Mouse (Mus musculus) megakaryocyte, adult 5-6 weeks (primary cell): ENCODE measurements at regions not wholly inside any gene's neighbourhood (a gene's known extent, or its start where the extent isn't known, plus 50 kb on each side); places are given as distances from the start of the nearest gene placed in this dataset.
"Not testable (repeated sequence)": the region's sequence is repeated elsewhere in the genome, so short reads cannot be mapped to it uniquely, and the experiment has no call there.

Experiments used
- ATAC-seq: 2 replicates; pipeline ENCODE4 v1.8.0; 2016; ENCODE audit warnings: mild to moderate bottlenecking, inconsistent platforms; ENCODE audit not compliant: poor library complexity, severe bottlenecking

- no peak for ATAC-seq
These were observed 328.3 kb upstream of the Nox3 start for GRCm38 (mm10) chr17:4024384-4024783.

GRCm38 (mm10) chr17:4029202-4029601, 333.1 kb upstream of the Nox3 start:
- no peak for ATAC-seq

GRCm38 (mm10) chr17:4034816-4035360, 338.8 kb upstream of the Nox3 start:
- no peak for ATAC-seq

DNA sequence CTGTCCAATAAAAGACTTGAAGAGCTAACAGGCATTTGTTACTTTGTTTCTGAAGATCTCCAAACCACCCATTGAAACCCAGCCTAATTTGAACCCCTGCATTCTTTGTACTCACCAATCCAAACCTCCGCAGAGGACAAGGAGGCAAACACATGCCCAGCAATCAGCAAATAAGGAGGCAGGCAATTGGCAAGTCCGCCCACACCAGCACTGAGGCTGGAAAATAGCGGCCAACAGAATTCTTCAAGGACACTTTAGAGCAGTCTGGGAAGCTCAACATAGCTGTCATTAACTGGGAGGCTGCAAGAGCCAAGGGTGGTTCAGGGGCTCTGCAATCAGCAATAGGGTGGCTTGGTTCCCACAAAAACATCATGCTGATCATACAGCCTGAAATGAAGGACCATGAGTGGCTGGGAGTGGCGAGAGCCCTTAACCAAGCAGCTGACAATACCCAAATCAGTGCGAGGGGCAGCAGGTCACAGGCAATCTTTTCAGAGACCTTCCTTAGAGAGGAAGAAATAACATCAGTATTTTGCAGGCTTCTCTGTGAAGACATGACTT, 344.1 kb upstream of the Nox3 start:
- ATAC-seq, result no peak

GRCm38 (mm10) chr17:4060186-4060585, 364.1 kb upstream of the Nox3 start:
- not testable (repeated sequence) for ATAC-seq

DNA sequence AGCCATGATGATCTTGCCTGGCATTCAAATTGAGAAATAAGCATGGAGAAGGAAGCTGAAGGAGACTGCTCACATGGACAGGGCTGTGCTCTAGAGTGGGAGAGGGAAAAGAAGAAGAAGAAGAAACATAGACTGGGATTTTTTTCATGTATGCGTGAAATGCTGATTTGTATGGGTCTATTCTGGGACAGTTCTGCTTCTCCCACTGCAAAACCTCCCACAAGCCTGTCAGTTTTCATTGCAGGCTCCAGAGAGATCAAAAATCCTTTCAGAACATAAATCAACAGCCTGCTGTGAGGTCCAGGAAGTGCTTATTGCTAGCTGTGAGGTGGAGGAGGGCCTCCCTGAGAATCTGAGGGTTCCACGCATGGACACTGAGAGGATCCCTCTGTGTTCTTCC, 377.3 kb upstream of the Nox3 start:
- ATAC-seq, result no peak

DNA sequence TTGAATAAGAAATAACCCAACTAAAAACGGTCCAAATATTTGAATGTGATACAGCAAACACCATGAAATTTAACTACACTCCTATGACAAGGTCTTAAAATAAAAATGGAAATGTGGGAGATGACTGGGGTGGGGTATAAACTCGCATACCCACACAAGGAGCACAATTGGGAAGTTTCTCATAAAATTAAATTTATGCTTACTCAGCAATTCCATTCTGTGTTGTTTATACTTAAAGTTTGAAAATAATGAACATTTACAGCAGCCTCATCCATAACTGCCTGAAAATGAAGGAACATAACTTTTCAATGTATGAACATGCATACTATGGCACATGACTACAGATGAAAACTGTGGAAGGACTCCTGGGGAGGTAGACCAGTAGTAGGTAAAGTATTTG, 384.5 kb upstream of the Nox3 start:
- ATAC-seq, result no peak

DNA sequence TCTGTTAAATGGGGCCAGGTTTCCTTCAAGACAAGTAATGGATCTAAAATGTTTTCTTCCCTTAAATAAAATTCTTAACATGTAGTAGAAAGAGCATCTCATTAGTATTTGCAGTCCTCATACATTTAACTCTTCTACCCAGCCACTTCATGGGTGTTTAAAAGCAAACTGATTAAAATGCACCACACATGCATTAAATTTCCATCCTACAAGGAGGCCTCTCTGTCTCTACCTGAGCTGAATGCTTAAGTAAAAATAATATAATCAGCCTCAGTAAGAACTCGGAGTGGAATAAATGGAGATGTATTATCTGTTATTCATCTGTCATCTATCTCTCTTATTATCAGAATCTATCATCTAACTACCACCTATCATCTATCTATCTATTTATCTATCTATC, 398.6 kb upstream of the Nox3 start:
- no peak for ATAC-seq

DNA sequence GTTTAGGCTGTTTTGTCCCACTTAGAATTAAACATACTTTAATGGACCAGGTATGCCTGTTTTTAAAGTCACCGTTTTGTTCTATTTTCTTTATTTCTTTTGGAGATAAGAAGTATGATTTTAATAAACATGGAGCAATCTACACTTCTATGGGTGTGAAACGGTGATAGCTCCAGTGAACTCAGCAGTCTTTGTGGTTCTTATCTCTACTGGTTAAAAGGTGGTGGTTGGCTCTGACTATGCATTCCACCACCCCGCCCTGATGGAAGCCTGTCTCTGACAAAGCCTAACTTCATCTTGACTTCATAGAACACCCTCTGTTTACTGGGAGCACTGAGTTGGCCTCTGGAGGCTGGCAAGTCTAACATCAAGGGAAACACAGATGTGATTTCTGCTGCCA, 407.3 kb upstream of the Nox3 start:
- ATAC-seq, result no peak

GRCm38 (mm10) chr17:4109263-4109662, 413.2 kb upstream of the Nox3 start:
- ATAC-seq, result no peak

GRCm38 (mm10) chr17:4113021-4113420, 417.0 kb upstream of the Nox3 start:
- ATAC-seq, result no peak

DNA sequence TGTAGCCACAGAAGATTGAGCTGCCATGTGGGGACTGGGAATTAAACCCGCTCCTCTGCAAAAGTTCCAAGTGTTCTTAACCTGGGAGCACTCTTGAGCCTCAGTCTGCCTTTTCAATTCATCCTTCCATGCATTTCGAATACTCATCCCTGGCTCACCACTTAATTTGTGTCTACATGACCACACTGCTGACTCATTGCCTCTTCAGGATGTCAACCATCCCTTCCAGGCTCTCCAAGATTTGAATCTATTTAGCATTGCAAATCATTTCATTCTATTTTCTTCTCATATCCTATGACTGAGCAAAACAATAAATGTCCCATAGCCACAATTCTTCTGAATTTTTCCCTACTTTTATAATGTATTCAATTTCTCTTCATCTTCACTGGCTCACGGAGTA, 420.4 kb upstream of the Nox3 start:
- no peak for ATAC-seq

DNA sequence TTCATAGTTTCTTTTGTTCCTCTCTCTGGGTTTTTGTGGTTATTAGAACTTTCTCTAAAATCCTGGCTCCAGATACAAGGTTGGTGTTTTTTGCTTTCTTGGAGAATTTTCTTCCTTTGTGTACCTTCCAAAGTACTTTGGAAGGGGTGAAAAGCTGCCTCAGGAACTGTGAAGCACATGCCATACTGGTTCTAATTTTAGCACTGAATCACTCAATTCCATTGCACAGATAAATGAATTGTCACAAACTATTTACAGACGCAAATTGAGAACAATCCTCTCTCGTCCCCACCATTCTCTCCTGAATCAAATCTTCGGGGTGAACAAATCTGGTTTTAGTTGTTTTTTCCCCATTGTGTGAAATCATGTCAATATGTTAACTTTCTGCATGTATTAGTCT, 437.6 kb upstream of the Nox3 start:
- no peak for ATAC-seq

- ATAC-seq, result no peak
These were observed 467.4 kb upstream of the Nox3 start for GRCm38 (mm10) chr17:4163502-4163901.

GRCm38 (mm10) chr17:4173951-4174361, 477.9 kb upstream of the Nox3 start:
- no peak for ATAC-seq

- ATAC-seq, result no peak
These were observed 478.9 kb upstream of the Nox3 start for GRCm38 (mm10) chr17:4175006-4175405.

GRCm38 (mm10) chr17:4176524-4176923, 480.5 kb upstream of the Nox3 start:
- ATAC-seq, result no peak

DNA sequence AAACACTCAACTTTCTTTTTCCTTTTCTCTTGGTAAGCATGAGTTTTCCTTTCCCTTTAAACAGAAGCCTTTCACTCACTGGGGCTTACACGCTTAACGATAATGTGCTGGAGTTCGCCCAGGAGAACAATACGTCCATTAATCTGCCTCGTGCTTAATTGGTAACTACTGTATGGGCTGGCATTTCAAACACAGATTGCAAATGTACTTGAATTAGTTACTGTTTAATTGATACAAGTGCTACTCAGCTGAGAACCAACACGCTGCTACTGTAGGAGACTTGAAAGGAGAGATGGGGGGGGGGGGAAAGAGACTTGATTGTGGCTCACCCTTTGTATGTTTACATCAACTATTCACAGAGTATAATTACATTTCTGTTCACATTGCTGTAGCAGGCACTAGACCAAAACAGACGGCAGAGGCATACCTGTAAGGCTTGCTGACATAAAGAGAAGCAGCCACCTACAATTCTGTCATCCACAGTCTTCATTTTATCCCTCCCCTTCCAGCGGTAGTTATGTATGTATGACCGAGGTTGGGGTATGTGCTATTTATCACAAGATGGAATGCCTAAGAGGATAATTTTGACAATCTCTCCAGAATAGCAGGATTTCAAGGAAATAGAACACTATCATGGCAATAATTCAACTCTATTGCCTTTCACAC, 481.6 kb upstream of the Nox3 start:
- ATAC-seq, result no peak

GRCm38 (mm10) chr17:4179271-4179670, 483.2 kb upstream of the Nox3 start:
- ATAC-seq, result no peak

DNA sequence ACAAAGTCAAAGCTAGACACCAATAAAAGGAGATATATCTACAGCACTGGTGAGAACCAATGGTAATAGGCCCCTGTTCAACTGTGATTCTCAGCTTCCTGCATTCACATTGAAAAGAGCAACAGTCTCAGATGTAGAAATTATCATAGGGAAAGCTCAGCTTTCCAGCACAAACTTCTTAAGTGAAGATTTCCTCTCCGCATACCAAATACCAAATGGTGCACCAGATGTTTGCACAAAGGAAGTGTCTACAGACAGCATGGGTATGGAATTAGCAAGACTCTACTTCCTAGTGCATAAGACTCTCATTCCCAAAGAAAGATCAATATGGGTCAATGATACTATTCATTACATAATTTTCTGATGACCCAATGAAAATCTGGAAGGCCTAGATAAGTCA, 486.0 kb upstream of the Nox3 start:
- ATAC-seq, result no peak

DNA sequence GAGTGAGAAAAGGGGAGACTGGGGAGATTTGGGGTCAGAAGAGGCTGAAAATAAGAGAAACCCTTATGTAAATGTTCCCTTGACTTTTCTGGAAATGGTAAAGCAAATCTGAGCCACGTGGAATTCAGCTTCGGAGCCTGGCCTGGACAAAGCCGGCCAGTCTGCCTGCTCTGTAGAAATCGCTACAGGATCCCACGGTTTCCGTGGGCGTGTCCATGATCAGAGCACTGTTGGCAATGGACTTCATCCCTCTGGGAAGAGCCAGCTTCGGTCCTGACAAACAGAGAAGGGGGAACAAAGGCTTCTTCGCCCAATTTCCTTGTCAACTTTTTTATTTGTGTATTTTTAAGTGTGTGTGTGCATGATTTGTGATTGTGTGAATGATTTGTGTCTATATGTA, 490.7 kb upstream of the Nox3 start:
- no peak for ATAC-seq

DNA sequence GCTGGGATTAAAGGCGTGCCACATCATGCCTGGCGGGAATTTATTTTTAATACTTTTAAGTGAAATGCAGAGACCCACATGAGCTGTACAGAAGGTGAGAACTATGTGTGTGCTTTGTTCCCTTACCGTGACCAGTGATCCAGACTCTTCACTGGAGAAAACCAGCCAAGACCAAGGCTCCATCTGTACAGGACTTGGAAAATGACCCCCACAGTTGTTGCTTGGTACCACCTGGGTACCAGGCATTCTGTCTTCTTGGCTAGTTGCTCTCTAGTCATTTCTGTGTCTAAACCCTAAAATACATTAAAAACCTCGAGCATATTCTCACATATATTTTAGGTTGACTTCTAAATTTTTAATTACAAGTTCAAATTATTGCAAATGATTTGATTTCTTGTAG, 491.5 kb upstream of the Nox3 start:
- ATAC-seq, result no peak
